Mouse (Mus musculus): ENCODE results near the gene Srsf10. TPM values are rescaled to one million over a fixed set of nuclear protein-coding genes. Genes with fewer than 3 reads are reported as not detected.

Gene Srsf10
- polyA plus RNA-seq, 1 experiment from 2014 or later, result 81.8 TPM

DNA sequence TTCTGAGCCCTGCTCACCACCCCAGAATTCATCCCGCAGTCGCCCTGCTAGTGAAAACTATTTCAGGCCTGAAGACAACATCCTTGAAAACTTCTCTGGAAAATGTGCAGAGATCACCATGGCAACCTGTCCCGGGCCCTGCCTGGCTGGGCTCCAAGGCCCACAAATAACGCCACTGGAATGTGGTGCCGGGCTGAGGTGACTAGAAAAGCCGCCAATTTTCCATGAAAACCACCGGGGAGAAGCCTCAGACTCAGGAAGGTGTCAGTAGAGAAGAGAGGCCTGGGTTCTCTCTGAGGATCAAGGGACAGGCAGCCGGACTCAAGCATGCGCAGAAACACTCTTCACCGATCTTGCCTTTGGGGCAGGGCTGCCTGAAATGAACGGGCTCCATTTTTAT, 27.1 kb upstream of the Srsf10 start:
- no peaks in the 10 kb centered on the region for H3K9me3 ChIP-seq (replicated peaks; ENCODE audit: control insufficient read depth, low read length)
- no peaks in the 10 kb centered on the region for H3K36me3 ChIP-seq (ENCODE audit: control insufficient read depth, insufficient read depth)
- no peaks in the 10 kb centered on the region for H3K4me1 ChIP-seq (ENCODE audit: control insufficient read depth, low read depth, low read length)
- H3K9ac ChIP-seq (ENCODE audit: low read depth, low read length), result no peak overlapping the region
- H3K27me3 ChIP-seq (ENCODE audit: control insufficient read depth, insufficient read depth, low read depth, low read length), result no peaks in the 10 kb centered on the region
- H3K4me2 ChIP-seq (ENCODE audit: low read depth, low read length), result no peak overlapping the region
- H3K27ac ChIP-seq (ENCODE audit: low read length), result no peak overlapping the region
- 70% methylated on average over 11 of the region's 11 CpGs for WGBS (ENCODE audit: insufficient replicate concordance)
- H3K4me3 ChIP-seq (ENCODE audit: low read depth, low read length), result no peak overlapping the region
- no peak for ATAC-seq (ENCODE audit: low read depth)

DNA sequence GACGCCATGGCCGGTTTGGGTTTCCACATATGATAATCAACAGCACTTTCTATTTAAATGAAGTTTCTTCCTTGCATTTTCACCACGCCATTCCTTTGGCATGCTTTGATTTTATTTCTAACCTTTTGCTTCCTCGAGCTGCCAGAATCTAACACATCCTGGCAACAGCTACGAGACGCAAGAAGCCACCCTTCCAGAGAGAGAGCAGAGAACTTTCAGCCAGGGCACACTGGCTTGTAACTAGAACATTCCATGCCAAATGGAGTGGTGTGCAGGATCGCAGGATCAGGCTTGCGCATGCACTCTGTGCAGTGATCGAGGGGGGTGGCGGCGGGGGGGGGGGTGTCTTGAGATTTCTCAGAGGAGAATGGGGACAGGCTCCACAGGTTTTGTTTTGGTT, 23.5 kb upstream of the Srsf10 start:
- Histone ChIP-seq H3K27ac (ENCODE audit: low read length) (no peak overlapping the region), H3K9ac (ENCODE audit: low read depth, low read length) (no peak overlapping the region), H3K4me3 (ENCODE audit: low read depth, low read length) (no peak overlapping the region), H3K4me1 (ENCODE audit: control insufficient read depth, low read depth, low read length) (no peaks in the 10 kb centered on the region), H3K27me3 (ENCODE audit: control insufficient read depth, insufficient read depth, low read depth, low read length) (no peaks in the 10 kb centered on the region), H3K4me2 (ENCODE audit: low read depth, low read length) (no peak overlapping the region), H3K9me3 (replicated peaks; ENCODE audit: control insufficient read depth, low read length) (no peaks in the 10 kb centered on the region), H3K36me3 (ENCODE audit: control insufficient read depth, insufficient read depth) (no peaks in the 10 kb centered on the region)
- ATAC-seq (ENCODE audit: low read depth), result no peak
- 66% methylated on average over 11 of the region's 11 CpGs for WGBS (ENCODE audit: insufficient replicate concordance)

DNA sequence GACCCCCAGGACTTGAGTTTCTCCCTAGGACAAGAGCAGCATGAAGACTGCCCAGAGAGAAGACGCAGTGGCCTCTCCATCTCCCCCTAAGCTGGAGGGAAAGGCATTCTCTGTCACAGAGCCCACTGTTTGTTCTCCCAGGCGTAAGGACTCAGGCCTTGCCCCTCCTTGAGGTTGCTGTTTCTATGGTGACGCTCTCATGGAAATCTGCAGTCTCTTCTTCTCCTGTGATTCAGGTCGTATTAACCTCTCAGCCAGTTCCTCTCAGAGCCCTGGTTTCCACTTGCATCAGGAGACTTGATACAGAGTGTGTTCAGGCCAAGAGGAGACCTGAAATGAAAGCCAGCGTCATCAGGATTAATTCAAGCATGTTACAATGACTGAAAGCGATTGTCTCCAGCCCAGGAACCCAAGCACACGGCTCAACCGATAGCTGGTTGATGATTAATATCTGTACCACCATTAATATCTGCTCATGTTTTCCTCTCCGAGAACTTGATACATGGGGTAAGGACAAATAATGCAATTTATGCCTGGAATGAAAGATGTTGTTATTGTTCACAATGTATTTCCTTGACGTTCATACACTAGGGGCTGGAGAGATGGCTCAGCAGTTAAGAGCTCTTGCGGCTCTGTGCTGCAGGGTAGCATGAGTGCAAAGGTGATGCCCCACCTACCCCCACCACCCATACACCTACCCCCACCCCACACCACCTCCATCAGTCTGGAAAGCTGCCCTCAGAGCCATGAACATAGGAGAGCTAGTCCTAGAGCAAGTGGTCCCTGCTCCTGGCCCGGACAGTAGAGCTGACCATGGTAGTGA, 22.0 kb upstream of the Srsf10 start:
- H3K9ac ChIP-seq (ENCODE audit: low read depth, low read length), result no peak overlapping the region
- 70% methylated on average over 12 of the region's 12 CpGs for WGBS (ENCODE audit: insufficient replicate concordance)
- no peaks in the 10 kb centered on the region for H3K9me3 ChIP-seq (replicated peaks; ENCODE audit: control insufficient read depth, low read length)
- no peak overlapping the region for H3K27ac ChIP-seq (ENCODE audit: low read length)
- no peaks in the 10 kb centered on the region; the same call in 1 of the 2 replicates for H3K27me3 ChIP-seq (ENCODE audit: control insufficient read depth, insufficient read depth, low read depth, low read length)
- no peak for ATAC-seq (ENCODE audit: low read depth)
- H3K4me2 ChIP-seq (ENCODE audit: low read depth, low read length), result no peak overlapping the region
- no peaks in the 10 kb centered on the region for H3K36me3 ChIP-seq (ENCODE audit: control insufficient read depth, insufficient read depth)
- no peaks in the 10 kb centered on the region for H3K4me1 ChIP-seq (ENCODE audit: control insufficient read depth, low read depth, low read length)
- H3K4me3 ChIP-seq (ENCODE audit: low read depth, low read length), result no peak overlapping the region

DNA sequence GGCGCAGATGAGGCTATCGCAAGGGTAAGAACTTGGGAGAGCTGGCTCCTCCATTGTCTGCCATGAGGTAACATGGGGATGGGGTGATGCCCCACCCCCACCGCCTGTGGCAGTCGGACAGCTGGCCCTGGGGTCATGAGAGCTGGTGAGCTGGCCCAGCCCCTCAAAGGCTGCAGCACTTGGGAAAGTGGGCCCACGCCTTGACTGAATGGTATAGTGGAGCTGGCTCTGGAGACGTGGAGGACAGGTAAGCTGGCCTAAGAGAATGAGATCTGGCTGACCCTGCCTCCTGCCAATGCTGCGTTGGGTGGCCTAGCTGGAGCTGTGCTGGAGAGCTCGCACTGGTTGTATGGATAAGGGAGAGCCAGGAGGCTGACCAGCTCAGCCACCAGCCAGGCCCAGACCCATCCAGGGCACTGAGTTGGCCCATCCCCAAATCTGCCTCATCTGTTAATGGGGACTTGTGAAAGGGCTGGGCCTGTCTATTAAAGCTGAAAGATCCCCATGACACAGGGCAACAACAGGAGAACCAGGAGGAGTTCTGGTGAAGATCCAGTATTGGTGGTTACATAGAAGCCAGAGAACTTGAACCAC, 21.3 kb upstream of the Srsf10 start:
- no peak overlapping the region for H3K9ac ChIP-seq (ENCODE audit: low read depth, low read length)
- no peaks in the 10 kb centered on the region for H3K36me3 ChIP-seq (ENCODE audit: control insufficient read depth, insufficient read depth)
- 68% methylated on average over 8 of the region's 8 CpGs for WGBS (ENCODE audit: insufficient replicate concordance)

DNA sequence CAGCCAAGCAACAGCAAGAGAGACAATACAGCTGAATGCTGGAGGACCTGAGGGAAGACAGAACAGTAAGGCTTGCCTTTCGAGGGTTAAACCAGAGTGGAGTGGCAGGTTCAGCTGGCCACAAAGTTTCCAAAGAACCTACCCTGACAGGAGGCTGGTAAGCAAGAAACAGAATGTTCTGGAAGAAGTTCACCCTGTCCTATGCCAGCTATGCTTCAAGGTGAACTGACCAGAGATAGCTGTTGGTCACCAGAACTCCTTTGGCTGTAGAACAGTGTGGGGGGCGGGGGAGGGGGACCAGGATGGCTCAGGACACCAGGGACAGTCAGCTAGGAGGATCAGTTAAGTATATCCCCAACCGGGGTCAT, 16.6 kb upstream of the Srsf10 start:
- no peaks in the 10 kb centered on the region; the same call in 1 of the 2 replicates for H3K27me3 ChIP-seq (ENCODE audit: control insufficient read depth, insufficient read depth, low read depth, low read length)
- H3K36me3 ChIP-seq (ENCODE audit: control insufficient read depth, insufficient read depth), result no peaks in the 10 kb centered on the region
- ATAC-seq (ENCODE audit: low read depth), result no peak
- H3K9me3 ChIP-seq (replicated peaks; ENCODE audit: control insufficient read depth, low read length), result no peaks in the 10 kb centered on the region
- WGBS (ENCODE audit: insufficient replicate concordance), result 52% methylated on average over 3 of the region's 3 CpGs
- no peak overlapping the region for H3K4me2 ChIP-seq (ENCODE audit: low read depth, low read length)
- H3K4me1 ChIP-seq (ENCODE audit: control insufficient read depth, low read depth, low read length), result no peaks in the 10 kb centered on the region
- H3K4me3 ChIP-seq (ENCODE audit: low read depth, low read length), result no peak overlapping the region
- H3K9ac ChIP-seq (ENCODE audit: low read depth, low read length), result no peak overlapping the region
- H3K27ac ChIP-seq (ENCODE audit: low read length), result no peak overlapping the region

More for the DNA sequence above, 21.3 kb upstream of the Srsf10 start:
- no peak for ATAC-seq (ENCODE audit: low read depth)
- Histone ChIP-seq H3K4me3 (ENCODE audit: low read depth, low read length) (no peak overlapping the region), H3K4me1 (ENCODE audit: control insufficient read depth, low read depth, low read length) (no peaks in the 10 kb centered on the region), H3K9me3 (replicated peaks; ENCODE audit: control insufficient read depth, low read length) (no peaks in the 10 kb centered on the region), H3K27me3 (ENCODE audit: control insufficient read depth, insufficient read depth, low read depth, low read length) (no peaks in the 10 kb centered on the region; the same call in 1 of the 2 replicates), H3K27ac (ENCODE audit: low read length) (no peak overlapping the region), H3K4me2 (ENCODE audit: low read depth, low read length) (no peak overlapping the region)

DNA sequence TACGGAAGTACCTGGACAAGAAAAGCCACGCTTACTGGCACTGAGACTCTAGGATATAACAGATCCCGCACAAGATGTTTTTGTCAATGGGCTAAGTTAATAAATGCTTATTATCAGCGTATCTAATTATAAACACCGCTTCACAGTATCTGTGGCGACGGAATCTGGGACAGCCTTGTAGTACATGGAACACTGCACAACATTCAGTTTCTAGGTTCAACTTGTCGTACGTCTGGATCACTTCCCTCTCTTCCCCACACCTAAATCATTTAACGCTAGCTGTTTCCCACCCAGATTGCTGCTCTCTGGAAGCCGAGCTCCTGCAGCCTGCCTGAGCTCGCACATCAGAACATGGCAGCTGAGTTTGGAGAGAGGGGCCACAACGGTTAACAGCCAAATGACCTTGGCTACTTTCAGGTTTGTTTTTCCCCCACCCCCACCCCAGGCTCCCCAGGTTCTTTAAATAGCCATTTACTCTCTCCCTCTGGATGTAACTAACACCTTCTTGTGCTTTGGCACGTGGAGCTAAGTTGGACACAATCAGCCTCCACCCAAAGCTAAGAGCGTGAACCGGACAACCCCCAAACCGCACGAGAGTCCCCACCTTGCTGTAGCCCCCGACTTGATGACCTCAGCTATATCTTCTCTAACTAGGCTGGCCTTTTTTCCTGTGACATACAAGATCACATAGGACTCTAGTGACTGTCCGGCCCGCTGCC, 16.1 kb upstream of the Srsf10 start:
- H3K9me3 ChIP-seq (replicated peaks; ENCODE audit: control insufficient read depth, low read length), result no peaks in the 10 kb centered on the region
- H3K9ac ChIP-seq (ENCODE audit: low read depth, low read length), result no peak overlapping the region
- no peak overlapping the region for H3K4me2 ChIP-seq (ENCODE audit: low read depth, low read length)
- H3K27me3 ChIP-seq (ENCODE audit: control insufficient read depth, insufficient read depth, low read depth, low read length), result no peaks in the 10 kb centered on the region; the same call in 1 of the 2 replicates
- no peak for ATAC-seq (ENCODE audit: low read depth)
- 73% methylated on average over 21 of the region's 21 CpGs for WGBS (ENCODE audit: insufficient replicate concordance)
- no peaks in the 10 kb centered on the region for H3K36me3 ChIP-seq (ENCODE audit: control insufficient read depth, insufficient read depth)
- H3K4me1 ChIP-seq (ENCODE audit: control insufficient read depth, low read depth, low read length), result no peaks in the 10 kb centered on the region
- no peak overlapping the region for H3K27ac ChIP-seq (ENCODE audit: low read length)
- H3K4me3 ChIP-seq (ENCODE audit: low read depth, low read length), result no peak overlapping the region

DNA sequence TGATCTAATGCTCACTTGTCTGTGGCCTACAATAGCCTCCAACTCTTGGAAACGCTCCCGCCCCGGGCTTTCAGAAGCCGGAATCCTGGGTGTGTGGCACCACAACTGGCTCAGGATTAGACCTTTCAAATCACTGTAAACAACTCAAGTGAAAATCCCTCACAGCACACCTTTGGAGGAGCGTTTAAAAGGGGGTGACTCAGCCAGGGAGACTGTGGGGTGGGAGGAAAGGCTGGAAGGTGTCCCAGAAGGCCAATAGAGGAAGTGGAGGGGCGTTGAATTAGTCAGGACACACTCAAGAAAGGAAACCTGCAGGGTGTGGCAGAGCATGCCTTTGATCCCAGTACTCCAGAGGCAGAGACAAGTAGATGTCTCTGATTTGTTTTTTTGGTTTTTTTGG, 11.1 kb upstream of the Srsf10 start:
- ATAC-seq (ENCODE audit: low read depth), result no peak
- WGBS (ENCODE audit: insufficient replicate concordance), result 67% methylated on average over 6 of the region's 6 CpGs

DNA sequence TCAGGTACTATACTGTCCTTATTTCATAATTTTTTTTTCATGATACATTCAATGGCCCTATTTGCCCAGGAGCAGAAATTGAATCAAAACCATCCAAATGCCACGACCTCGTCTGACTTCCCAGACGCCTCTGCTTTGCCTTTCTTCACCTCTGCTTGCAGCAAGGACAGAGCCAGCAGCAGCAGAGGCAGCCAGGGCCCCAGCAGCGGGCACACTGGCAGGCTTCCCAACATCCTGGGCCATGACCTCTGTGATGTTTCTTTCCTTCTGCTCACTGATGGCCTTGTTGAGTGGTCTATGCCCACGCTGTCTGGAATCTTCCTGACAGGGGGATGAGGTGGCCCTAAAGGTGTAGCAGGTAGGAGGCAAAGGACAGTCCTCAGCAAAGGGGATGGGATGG, 8.0 kb upstream of the Srsf10 start:
- Histone ChIP-seq H3K4me2 (ENCODE audit: low read depth, low read length) (no peak overlapping the region), H3K27me3 (ENCODE audit: control insufficient read depth, insufficient read depth, low read depth, low read length) (no peaks in the 10 kb centered on the region), H3K4me3 (ENCODE audit: low read depth, low read length) (no peak overlapping the region), H3K9ac (ENCODE audit: low read depth, low read length) (no peak overlapping the region), H3K27ac (ENCODE audit: low read length) (no peak overlapping the region), H3K36me3 (ENCODE audit: control insufficient read depth, insufficient read depth) (no peaks in the 10 kb centered on the region), H3K9me3 (replicated peaks; ENCODE audit: control insufficient read depth, low read length) (no peaks in the 10 kb centered on the region), H3K4me1 (ENCODE audit: control insufficient read depth, low read depth, low read length) (peaks cover 28% of the 10 kb centered on the region)
- WGBS (ENCODE audit: insufficient replicate concordance), result 73% methylated on average over 5 of the region's 5 CpGs
- no peak for ATAC-seq (ENCODE audit: low read depth)

More for the DNA sequence above, 11.1 kb upstream of the Srsf10 start:
- Histone ChIP-seq H3K9ac (ENCODE audit: low read depth, low read length) (no peak overlapping the region), H3K4me2 (ENCODE audit: low read depth, low read length) (no peak overlapping the region), H3K9me3 (replicated peaks; ENCODE audit: control insufficient read depth, low read length) (no peaks in the 10 kb centered on the region), H3K27ac (ENCODE audit: low read length) (no peak overlapping the region), H3K36me3 (ENCODE audit: control insufficient read depth, insufficient read depth) (no peaks in the 10 kb centered on the region), H3K4me1 (ENCODE audit: control insufficient read depth, low read depth, low read length) (no peaks in the 10 kb centered on the region; the same call in 1 of the 2 replicates), H3K4me3 (ENCODE audit: low read depth, low read length) (no peak overlapping the region), H3K27me3 (ENCODE audit: control insufficient read depth, insufficient read depth, low read depth, low read length) (no peaks in the 10 kb centered on the region)

All from liver, embryonic 16.5 days (tissue).